Mouse (Mus musculus) testis, adult 2 months (tissue): ENCODE results near the gene Timm44. TPM values are rescaled to one million over a fixed set of nuclear protein-coding genes. Genes with fewer than 3 reads are reported as not detected.
A peak's percentile ranks its signal among the peaks of the same experiment; 100 is the strongest.

Experiments
- H3K27ac ChIP-seq: fragments of 200-500 bp; 2 replicates; pipeline ENCODE4 v1.5.1; 2012; ENCODE audit warnings: low read depth, low read length; ENCODE audit not compliant: control insufficient read depth, insufficient read depth
- H3K27me3 ChIP-seq: fragments of 200-500 bp; 2 replicates; pipeline ENCODE4 v1.6.1; 2012; ENCODE audit warnings: mild to moderate bottlenecking, low read length, moderate library complexity; ENCODE audit not compliant: control insufficient read depth, insufficient read depth
- H3K36me3 ChIP-seq: fragments of 200-500 bp; 2 replicates; pipeline ENCODE4 v1.6.1; 2012; ENCODE audit warnings: mild to moderate bottlenecking, low read length; ENCODE audit not compliant: control insufficient read depth, insufficient read depth
- H3K4me1 ChIP-seq: fragments of 200-500 bp; 2 replicates; pipeline ENCODE4 v1.6.1; 2012; ENCODE audit warnings: low read length; ENCODE audit not compliant: control insufficient read depth, insufficient read depth
- H3K4me3 ChIP-seq: fragments of 200-500 bp; 2 replicates; pipeline ENCODE4 v1.5.1; 2012; ENCODE audit warnings: low read depth, mild to moderate bottlenecking, low read length, moderate library complexity, mixed read lengths; ENCODE audit not compliant: control insufficient read depth
- CTCF ChIP-seq: fragments of 200-500 bp; IDR thresholded peaks from 2 replicates; pipeline ENCODE4 v1.5.1; 2012; ENCODE audit warnings: low read depth, mild to moderate bottlenecking, inconsistent platforms, low read length, moderate library complexity; ENCODE audit not compliant: control insufficient read depth, insufficient read depth, insufficient replicate concordance
- POLR2A ChIP-seq: fragments of 200-500 bp; IDR thresholded peaks from 2 replicates; pipeline ENCODE4 v1.6.1; 2012; ENCODE audit warnings: low read depth, mild to moderate bottlenecking, inconsistent platforms, low read length, moderate library complexity; ENCODE audit not compliant: control insufficient read depth
- polyA plus RNA-seq: library from polyadenylated mRNA; depleted of rRNA; stranded (reverse); fragments of >200 nt; gene quantifications from 2 replicates; pipeline ENCODE4 v1.2.3, GENCODE M21; 2012

The Timm44 gene
- polyA plus RNA-seq, 1 experiment, result 52.9 TPM

- Histone ChIP-seq H3K4me3 (peak within 1 kb of the TSS; percentile 5; the same call in 1 of the 2 replicates), H3K27me3 (no peaks in the 10 kb centered on the region), H3K27ac (no peak within 1 kb of the TSS), H3K4me1 (peaks cover 11% of the 10 kb centered on the region), H3K36me3 (no peaks in the 10 kb centered on the region)
- TF ChIP-seq POLR2A, result no peak
- no peak for TF ChIP-seq CTCF
Measured at GRCm38 (mm10) chr8:4226739-4227347, 48.9 kb downstream of the Timm44 start, which contains the start of gene Lrrc8e. Gene Lrrc8e (plus strand): TSS chr8:4226827.

GRCm38 (mm10) chr8:4226323-4226722 is 49.4 kb downstream of the Timm44 start:
- Histone ChIP-seq H3K4me1 (peaks cover 11% of the 10 kb centered on the region), H3K27me3 (no peaks in the 10 kb centered on the region), H3K27ac (no peak overlapping the region), H3K4me3 (no peak overlapping the region; the same call in 1 of the 2 replicates), H3K36me3 (no peaks in the 10 kb centered on the region)
- TF ChIP-seq CTCF, result 0 out of 2 replicates have a peak, but pooled peaks have one; percentile 3
- no peak for TF ChIP-seq POLR2A

GRCm38 (mm10) chr8:4222059-4222458 is 53.7 kb downstream of the Timm44 start:
- Histone ChIP-seq H3K27me3 (no peaks in the 10 kb centered on the region), H3K4me1 (peaks cover 15% of the 10 kb centered on the region), H3K27ac (no peak overlapping the region), H3K36me3 (no peaks in the 10 kb centered on the region), H3K4me3 (no peak overlapping the region)
- TF ChIP-seq POLR2A, result no peak
- no peak for TF ChIP-seq CTCF

- H3K27ac ChIP-seq, result no peak overlapping the region
- TF ChIP-seq POLR2A (no peak), CTCF (no peak)
- H3K4me1 ChIP-seq, result peaks cover 19% of the 10 kb centered on the region
- no peak overlapping the region for H3K4me3 ChIP-seq
- H3K36me3 ChIP-seq, result no peaks in the 10 kb centered on the region
- H3K27me3 ChIP-seq, result 0 out of 2 replicates have a peak, but pooled peaks cover 2% of the 10 kb centered on the region
Measured at GRCm38 (mm10) chr8:4219617-4220016, 56.1 kb downstream of the Timm44 start.

GRCm38 (mm10) chr8:4216791-4217621 is 58.7 kb downstream of the Timm44 start, which contains the start of gene Prr36:
Gene Prr36 (minus strand): TSS chr8:4217459.
- Histone ChIP-seq H3K4me1 (peaks cover 37% of the 10 kb centered on the region), H3K4me3 (peak within 1 kb of the TSS; percentile 4; the same call in 1 of the 2 replicates), H3K27me3 (0 out of 2 replicates have a peak, but pooled peaks cover 2% of the 10 kb centered on the region), H3K36me3 (no peaks in the 10 kb centered on the region), H3K27ac (no peak within 1 kb of the TSS)
- TF ChIP-seq POLR2A (no peak), CTCF (no peak)

GRCm38 (mm10) chr8:4216296-4216695 is 59.4 kb downstream of the Timm44 start:
- Histone ChIP-seq H3K27me3 (0 out of 2 replicates have a peak, but pooled peaks cover 2% of the 10 kb centered on the region), H3K36me3 (no peaks in the 10 kb centered on the region), H3K4me3 (peak overlapping the region; percentile 4; the same call in 1 of the 2 replicates), H3K27ac (no peak overlapping the region), H3K4me1 (peaks cover 37% of the 10 kb centered on the region)
- TF ChIP-seq CTCF (no peak), POLR2A (no peak)
